Mouse (Mus musculus) kidney, embryonic 14.5 days (tissue): ENCODE data around the gene Rnf151. TPM values are rescaled to one million over a fixed set of nuclear protein-coding genes. Genes with fewer than 3 reads are reported as not detected.

ENCODE experiments used
- ATAC-seq: fragments of 200-750 bp; cut with Nextera tagmentation; 2 replicates; pipeline ENCODE4 v1.8.0; 2017; ENCODE audit warnings: moderate number of reproducible peaks, mild to moderate bottlenecking, moderate TSS enrichment, moderate library complexity; ENCODE audit not compliant: low FRiP score, low TSS enrichment
- H3K27ac ChIP-seq: fragments of 300-500 bp; sonication (generic); 2 replicates; pipeline ENCODE4 v1.5.1; 2014; ENCODE audit warnings: low read depth, mild to moderate bottlenecking, low read length, moderate library complexity, mixed read lengths
- H3K27me3 ChIP-seq: fragments of 300-500 bp; sonication (generic); 2 replicates; pipeline ENCODE4 v1.6.1; 2014; ENCODE audit warnings: mild to moderate bottlenecking, low read length; ENCODE audit not compliant: control insufficient read depth, insufficient read depth
- H3K36me3 ChIP-seq: fragments of 300-500 bp; sonication (generic); 2 replicates; pipeline ENCODE4 v1.6.1; 2014; ENCODE audit warnings: low read length, mixed read lengths; ENCODE audit not compliant: control insufficient read depth, insufficient read depth
- H3K4me1 ChIP-seq: fragments of 300-500 bp; sonication (generic); 2 replicates; pipeline ENCODE4 v1.6.1; 2014; ENCODE audit warnings: low read length, mixed read lengths; ENCODE audit not compliant: control insufficient read depth, insufficient read depth
- H3K4me2 ChIP-seq: fragments of 300-500 bp; sonication (generic); replicated peaks from 2 replicates; pipeline ENCODE4 v1.6.1; 2014; ENCODE audit warnings: low read depth, mild to moderate bottlenecking, low read length
- H3K4me3 ChIP-seq: fragments of 300-500 bp; sonication (generic); 2 replicates; pipeline ENCODE4 v1.5.1; 2014; ENCODE audit warnings: mild to moderate bottlenecking, low read length
- H3K9ac ChIP-seq: fragments of 300-500 bp; sonication (generic); 2 replicates; pipeline ENCODE4 v1.6.1; 2014; ENCODE audit warnings: low read depth, mild to moderate bottlenecking, low read length, moderate library complexity
- H3K9me3 ChIP-seq: fragments of 300-500 bp; sonication (generic); 2 replicates; pipeline ENCODE4 v1.6.1; 2016; ENCODE audit warnings: low read length; ENCODE audit not compliant: control insufficient read depth
- WGBS: fragments of 180-500 bp; shearing (Covaris S2); extraction: QIAGEN DNeasy Blood & Tissue Kit; methylation state at CpG from one replicate; pipeline ENCODE4 v1.1.7; 2014; 5-methylcytosine and 5-hydroxymethylcytosine counted together
- polyA plus RNA-seq: library from polyadenylated mRNA; unstranded; fragments of >200 nt; fragmentation: Nextera tagmentation; extraction: Ambion mirVana; gene quantifications from 2 replicates; pipeline ENCODE4 v1.2.1, GENCODE M21; 2014

Gene Rnf151
- polyA plus RNA-seq = 0.62 TPM in 1 of 2 replicates, not detected in the other

- Histone ChIP-seq H3K4me3 (peak within 1 kb of the TSS; percentile 90; the same call in 1 of the 2 replicates), H3K27ac (no peak within 1 kb of the TSS), H3K36me3 (peaks cover 30% of the 10 kb centered on the region), H3K9ac (no peak within 1 kb of the TSS; the same call in 1 of the 2 replicates), H3K4me2 (peak within 1 kb of the TSS; percentile 44), H3K4me1 (peaks cover 8% of the 10 kb centered on the region), H3K27me3 (no peaks in the 10 kb centered on the region), H3K9me3 (no peaks in the 10 kb centered on the region)
- ATAC-seq = no peak
- 80% methylated on average over 4 of the region's 4 CpGs for WGBS
Observed at GRCm38 (mm10) chr17:24717943-24718342, at the start of gene Rnf151, which contains the start of gene Rps2. Rnf151 (minus strand) TSS chr17:24718063. Rps2 (plus strand) TSS chr17:24718116.

- H3K4me3 ChIP-seq = no peak overlapping the region
- ATAC-seq = peak; percentile 80
- peak overlapping the region; percentile 77 for H3K27ac ChIP-seq
- WGBS = 5% methylated on average over 12 of the region's 12 CpGs
- no peaks in the 10 kb centered on the region for H3K36me3 ChIP-seq
- H3K9me3 ChIP-seq = no peaks in the 10 kb centered on the region
- H3K9ac ChIP-seq = no peak overlapping the region
- no peaks in the 10 kb centered on the region for H3K27me3 ChIP-seq
- H3K4me1 ChIP-seq = peaks cover 58% of the 10 kb centered on the region
- 0 out of 2 replicates have a peak overlapping the region, but pooled peaks have one; percentile 17 for H3K4me2 ChIP-seq
Observed at GRCm38 (mm10) chr17:24766266-24766875, 48.5 kb upstream of the Rnf151 start.

- H3K4me2 ChIP-seq = peak overlapping the region; percentile 15
- WGBS = 30% methylated on average over 22 of the region's 22 CpGs
- H3K4me3 ChIP-seq = no peak overlapping the region
- peak overlapping the region; percentile 77 for H3K27ac ChIP-seq
- peak; percentile 44 for ATAC-seq
- no peaks in the 10 kb centered on the region for H3K27me3 ChIP-seq
- no peaks in the 10 kb centered on the region for H3K36me3 ChIP-seq
- peaks cover 58% of the 10 kb centered on the region for H3K4me1 ChIP-seq
- no peak overlapping the region; the same call in 1 of the 2 replicates for H3K9ac ChIP-seq
- no peaks in the 10 kb centered on the region for H3K9me3 ChIP-seq
Observed at GRCm38 (mm10) chr17:24765016-24765905, 47.4 kb upstream of the Rnf151 start.

- Histone ChIP-seq H3K36me3 (no peaks in the 10 kb centered on the region), H3K4me3 (no peak overlapping the region), H3K27me3 (0 out of 2 replicates have a peak, but pooled peaks cover 2% of the 10 kb centered on the region), H3K27ac (peak overlapping the region; percentile 61; the same call in 1 of the 2 replicates), H3K9me3 (no peaks in the 10 kb centered on the region), H3K4me1 (peaks cover 38% of the 10 kb centered on the region), H3K4me2 (no peak overlapping the region), H3K9ac (no peak overlapping the region)
- WGBS = 29% methylated on average over 5 of the region's 5 CpGs
- ATAC-seq = peak; percentile 25; the same call in 1 of the 2 replicates
Observed at GRCm38 (mm10) chr17:24761121-24761520, 43.3 kb upstream of the Rnf151 start.

- Histone ChIP-seq H3K4me1 (peaks cover 20% of the 10 kb centered on the region), H3K27ac (no peak overlapping the region), H3K4me2 (no peak overlapping the region), H3K4me3 (no peak overlapping the region), H3K36me3 (no peaks in the 10 kb centered on the region), H3K27me3 (peaks cover 16% of the 10 kb centered on the region), H3K9me3 (no peaks in the 10 kb centered on the region), H3K9ac (no peak overlapping the region)
- peak; percentile 65 for ATAC-seq
- 67% methylated on average over 1 of the region's 1 CpGs for WGBS
Observed at GRCm38 (mm10) chr17:24757394-24757793, 39.5 kb upstream of the Rnf151 start.

DNA sequence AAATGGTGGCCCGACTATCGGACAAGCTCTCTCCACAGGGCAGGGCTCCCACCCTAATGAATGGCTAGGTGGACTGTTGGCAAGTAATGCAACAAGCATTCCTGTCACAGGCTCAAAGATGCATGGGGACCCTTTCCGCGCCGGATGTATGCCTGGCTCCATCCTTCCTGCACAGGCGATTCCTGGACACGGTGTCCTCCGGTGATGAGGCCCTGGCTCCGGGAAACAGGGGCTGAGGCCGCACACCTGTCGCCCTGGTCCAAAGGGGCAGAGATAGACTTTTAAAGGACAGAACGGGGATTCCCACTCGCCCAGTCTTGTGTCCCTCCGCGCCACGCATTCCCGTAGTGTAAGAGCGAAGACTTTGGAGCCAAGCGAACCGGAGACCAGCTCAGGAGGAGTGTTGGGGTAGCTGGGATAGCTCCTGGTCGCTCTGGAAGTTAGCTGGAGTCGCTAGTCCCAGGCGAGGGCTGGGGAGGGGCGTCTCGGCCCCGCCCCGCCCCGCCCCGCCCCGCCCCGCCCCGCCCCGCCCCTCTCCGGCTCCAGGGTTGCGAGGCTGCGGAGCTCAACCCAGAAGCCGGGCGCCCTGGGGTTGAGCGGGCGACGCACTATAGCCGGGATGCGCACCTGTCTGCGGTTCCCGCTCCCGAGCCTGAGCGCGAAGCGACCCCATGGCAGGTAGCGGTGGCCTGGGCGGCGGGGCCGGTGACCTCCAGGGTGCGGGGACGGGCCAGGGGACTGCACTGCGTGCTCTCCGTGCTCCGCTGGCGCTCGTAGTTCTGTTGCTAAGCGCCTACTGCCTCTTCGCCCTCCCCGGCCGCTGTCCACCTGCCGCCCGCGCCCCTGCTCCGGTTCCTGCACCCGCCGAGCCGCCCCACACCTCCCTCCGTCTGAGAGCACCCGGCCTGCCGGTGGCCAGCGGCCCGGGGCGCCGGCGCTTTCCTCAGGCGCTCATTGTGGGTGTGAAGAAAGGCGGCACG is 34.8 kb upstream of the Rnf151 start, which contains the start of gene Hs3st6:
Hs3st6 (plus strand) TSS at position 574 of the 980 bp plus-strand sequence.
- peak within 1 kb of the TSS; percentile 66 for H3K9ac ChIP-seq

GRCm38 (mm10) chr17:24751528-24751927 is 33.7 kb upstream of the Rnf151 start:
- ATAC-seq = no peak
- no peaks in the 10 kb centered on the region for H3K9me3 ChIP-seq
- H3K27ac ChIP-seq = no peak overlapping the region
- H3K4me3 ChIP-seq = no peak overlapping the region
- no peaks in the 10 kb centered on the region for H3K36me3 ChIP-seq
- WGBS = 28% methylated on average over 4 of the region's 4 CpGs
- no peak overlapping the region for H3K4me2 ChIP-seq
- H3K9ac ChIP-seq = no peak overlapping the region
- peaks cover 39% of the 10 kb centered on the region for H3K27me3 ChIP-seq
- H3K4me1 ChIP-seq = peaks cover 14% of the 10 kb centered on the region

More for the DNA sequence above, 34.8 kb upstream of the Rnf151 start, which contains the start of gene Hs3st6:
- Histone ChIP-seq H3K4me2 (peak within 1 kb of the TSS; percentile 98), H3K4me1 (peaks cover 14% of the 10 kb centered on the region; the same call in 1 of the 2 replicates), H3K27ac (no peak within 1 kb of the TSS), H3K4me3 (peak within 1 kb of the TSS; percentile 62), H3K36me3 (no peaks in the 10 kb centered on the region), H3K9me3 (no peaks in the 10 kb centered on the region), H3K27me3 (peaks cover 39% of the 10 kb centered on the region)
- ATAC-seq = peak; percentile 89
- WGBS = under 1% methylated on average over 79 of the region's 82 CpGs

DNA sequence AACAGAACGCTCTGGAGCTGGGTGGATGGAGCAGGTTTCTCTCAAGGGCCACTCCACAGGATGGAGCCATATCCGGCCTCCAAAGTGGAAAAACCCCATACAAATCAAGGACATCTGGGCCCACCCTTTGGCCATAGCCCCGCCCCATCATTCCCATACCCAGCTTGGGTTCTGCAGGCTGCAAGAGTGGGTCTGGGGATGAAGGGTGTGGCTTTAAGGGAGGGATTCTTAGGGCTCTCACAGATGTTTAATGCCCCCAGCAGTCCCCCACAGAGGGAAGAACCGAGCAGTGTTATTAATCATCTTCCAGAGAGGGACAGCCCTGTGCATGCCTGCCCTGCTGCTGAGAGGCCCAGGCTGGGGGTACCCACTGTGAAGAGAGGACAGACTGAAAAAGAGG is 29.1 kb upstream of the Rnf151 start:
- no peaks in the 10 kb centered on the region for H3K9me3 ChIP-seq
- H3K9ac ChIP-seq = no peak overlapping the region
- peaks cover 4% of the 10 kb centered on the region; the same call in 1 of the 2 replicates for H3K4me1 ChIP-seq
- H3K4me3 ChIP-seq = no peak overlapping the region
- H3K4me2 ChIP-seq = no peak overlapping the region
- 38% methylated on average over 4 of the region's 4 CpGs for WGBS
- peak; percentile 26 for ATAC-seq
- no peak overlapping the region for H3K27ac ChIP-seq
- peaks cover 20% of the 10 kb centered on the region for H3K27me3 ChIP-seq
- H3K36me3 ChIP-seq = peaks cover 3% of the 10 kb centered on the region; the same call in 1 of the 2 replicates
